Mouse (Mus musculus) kidney, adult 2 months (tissue): ENCODE results near the gene Ddx60.

Experiments used
- CTCF ChIP-seq: fragments of 200-500 bp; conservative IDR thresholded peaks from 2 replicates; pipeline ENCODE4 v1.5.1; 2011; ENCODE audit warnings: low read depth, mild to moderate bottlenecking, control low read depth, low read length, moderate library complexity, mixed read lengths; ENCODE audit not compliant: insufficient read depth, insufficient read length
- POLR2A ChIP-seq: fragments of 200-500 bp; IDR thresholded peaks from one replicate; pipeline ENCODE4 v1.6.1; 2011; ENCODE audit warnings: low read depth, low read length, control low read depth

DNA sequence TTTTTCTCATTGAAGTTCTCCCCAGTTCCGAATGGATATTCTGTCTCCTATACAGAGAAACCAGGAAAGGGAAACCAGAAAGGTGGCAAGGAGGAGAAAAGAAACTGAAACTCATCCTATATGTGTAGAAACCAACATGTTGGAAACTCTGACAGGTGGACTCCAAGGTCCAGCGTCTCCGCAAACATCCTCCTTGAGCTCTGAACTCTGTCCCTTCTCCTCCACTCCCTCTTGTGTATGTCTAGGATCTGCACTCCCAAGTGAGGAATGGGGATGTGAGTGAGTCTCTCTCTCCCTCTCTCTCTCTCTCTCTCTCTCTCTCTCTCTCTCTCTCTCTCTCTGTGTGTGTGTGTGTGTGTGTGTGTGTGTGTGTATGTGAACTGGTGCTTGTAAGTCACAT is 18.6 kb upstream of the Ddx60 start:
- TF ChIP-seq POLR2A (no peak), CTCF (no peak)
